Mouse (Mus musculus): ENCODE data around the gene Fbxo41. TPM values are rescaled to one million over a fixed set of nuclear protein-coding genes. Genes with fewer than 3 reads are reported as not detected.

The Fbxo41 gene
- polyA plus RNA-seq, 1 experiment, result 0.43 TPM

DNA sequence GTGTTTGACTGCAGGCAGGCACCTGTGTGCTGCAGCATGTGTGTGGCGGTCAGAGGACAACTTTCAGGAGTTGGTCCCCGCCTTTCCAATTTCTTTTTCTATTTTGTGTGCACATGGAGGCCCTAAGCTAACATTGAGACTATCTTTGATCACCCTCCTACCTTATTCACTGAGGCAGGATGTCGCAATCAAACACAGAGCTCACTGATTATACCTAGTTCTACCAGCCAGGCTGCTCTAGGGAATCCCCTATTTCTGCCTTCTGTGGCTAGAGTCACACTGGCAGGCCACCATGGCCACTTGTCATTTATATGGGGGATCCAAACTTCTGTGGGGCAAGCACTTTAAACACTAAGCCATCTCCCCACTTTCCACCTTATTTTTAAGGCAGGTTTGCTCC is 13.1 kb downstream of the Fbxo41 start:
- Histone ChIP-seq H3K27ac (ENCODE audit: insufficient read depth, low read length) (no peak overlapping the region), H3K4me1 (ENCODE audit: control insufficient read depth, insufficient read depth, low read length) (no peaks in the 10 kb centered on the region), H3K4me3 (ENCODE audit: low read depth, low read length) (no peak overlapping the region), H3K9me3 (replicated peaks; ENCODE audit: control insufficient read depth, insufficient read depth, low read length, poor library complexity, severe bottlenecking) (no peaks in the 10 kb centered on the region), H3K27me3 (ENCODE audit: control insufficient read depth, insufficient read depth, low read length, poor library complexity, severe bottlenecking) (no peaks in the 10 kb centered on the region), H3K36me3 (ENCODE audit: control insufficient read depth, insufficient read depth, low read length, poor library complexity, severe bottlenecking) (no peaks in the 10 kb centered on the region), H3K9ac (ENCODE audit: low read depth, poor library complexity, severe bottlenecking) (no peak overlapping the region)
- no peak for TF ChIP-seq EP300 (IDR thresholded peaks at IDR 0.05; ENCODE audit: insufficient read depth, low read depth, low read length)
- TF ChIP-seq POLR2A (IDR thresholded peaks at IDR 0.05; ENCODE audit: insufficient read depth, low read length), result no peak
- TF ChIP-seq CTCF (IDR thresholded peaks at IDR 0.05; ENCODE audit: low read depth, low read length), result no peak

GRCm38 (mm10) chr6:85488510-85488909 is 14.3 kb downstream of the Fbxo41 start:
- peaks cover 8% of the 10 kb centered on the region for H3K27me3 ChIP-seq (ENCODE audit: control insufficient read depth, insufficient read depth, low read length, poor library complexity, severe bottlenecking)
- no peak overlapping the region for H3K27ac ChIP-seq (ENCODE audit: insufficient read depth, low read length)
- H3K9me3 ChIP-seq (replicated peaks; ENCODE audit: control insufficient read depth, insufficient read depth, low read length, poor library complexity, severe bottlenecking), result no peaks in the 10 kb centered on the region
- H3K9ac ChIP-seq (ENCODE audit: low read depth, poor library complexity, severe bottlenecking), result no peak overlapping the region
- H3K4me3 ChIP-seq (ENCODE audit: low read depth, low read length), result no peak overlapping the region
- TF ChIP-seq POLR2A (IDR thresholded peaks at IDR 0.05; ENCODE audit: insufficient read depth, low read length) (no peak), EP300 (IDR thresholded peaks at IDR 0.05; ENCODE audit: insufficient read depth, low read depth, low read length) (no peak), CTCF (IDR thresholded peaks at IDR 0.05; ENCODE audit: low read depth, low read length) (no peak)
- no peaks in the 10 kb centered on the region for H3K36me3 ChIP-seq (ENCODE audit: control insufficient read depth, insufficient read depth, low read length, poor library complexity, severe bottlenecking)
- no peaks in the 10 kb centered on the region for H3K4me1 ChIP-seq (ENCODE audit: control insufficient read depth, insufficient read depth, low read length)

DNA sequence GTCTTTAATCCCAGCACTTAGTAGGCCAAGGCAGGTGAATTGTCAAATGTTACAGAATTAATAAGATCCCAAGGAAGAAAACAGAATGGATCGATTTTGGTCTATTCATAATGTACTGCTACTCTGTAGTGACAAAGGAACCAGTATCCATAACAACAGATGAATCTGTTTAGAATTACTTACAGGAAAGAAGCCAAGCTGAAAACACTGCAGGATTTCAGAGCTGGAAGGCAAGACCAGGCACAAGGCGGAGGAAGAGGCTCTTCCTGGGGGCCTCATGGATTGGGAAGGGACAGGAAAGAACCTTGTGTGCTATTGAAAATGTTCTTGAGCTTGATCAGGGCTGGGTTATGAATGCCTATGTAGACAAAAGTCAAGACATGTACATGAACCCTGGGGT is 17.1 kb downstream of the Fbxo41 start:
- TF ChIP-seq CTCF (IDR thresholded peaks at IDR 0.05; ENCODE audit: low read depth, low read length), result no peak
- no peak for TF ChIP-seq EP300 (IDR thresholded peaks at IDR 0.05; ENCODE audit: insufficient read depth, low read depth, low read length)
- no peak for TF ChIP-seq POLR2A (IDR thresholded peaks at IDR 0.05; ENCODE audit: insufficient read depth, low read length)
- H3K9me3 ChIP-seq (replicated peaks; ENCODE audit: control insufficient read depth, insufficient read depth, low read length, poor library complexity, severe bottlenecking), result no peaks in the 10 kb centered on the region
- H3K27ac ChIP-seq (ENCODE audit: insufficient read depth, low read length), result no peak overlapping the region
- no peak overlapping the region for H3K4me3 ChIP-seq (ENCODE audit: low read depth, low read length)
- H3K36me3 ChIP-seq (ENCODE audit: control insufficient read depth, insufficient read depth, low read length, poor library complexity, severe bottlenecking), result no peaks in the 10 kb centered on the region
- H3K4me1 ChIP-seq (ENCODE audit: control insufficient read depth, insufficient read depth, low read length), result no peaks in the 10 kb centered on the region
- H3K9ac ChIP-seq (ENCODE audit: low read depth, poor library complexity, severe bottlenecking), result no peak overlapping the region
- H3K27me3 ChIP-seq (ENCODE audit: control insufficient read depth, insufficient read depth, low read length, poor library complexity, severe bottlenecking), result peaks cover 8% of the 10 kb centered on the region

DNA sequence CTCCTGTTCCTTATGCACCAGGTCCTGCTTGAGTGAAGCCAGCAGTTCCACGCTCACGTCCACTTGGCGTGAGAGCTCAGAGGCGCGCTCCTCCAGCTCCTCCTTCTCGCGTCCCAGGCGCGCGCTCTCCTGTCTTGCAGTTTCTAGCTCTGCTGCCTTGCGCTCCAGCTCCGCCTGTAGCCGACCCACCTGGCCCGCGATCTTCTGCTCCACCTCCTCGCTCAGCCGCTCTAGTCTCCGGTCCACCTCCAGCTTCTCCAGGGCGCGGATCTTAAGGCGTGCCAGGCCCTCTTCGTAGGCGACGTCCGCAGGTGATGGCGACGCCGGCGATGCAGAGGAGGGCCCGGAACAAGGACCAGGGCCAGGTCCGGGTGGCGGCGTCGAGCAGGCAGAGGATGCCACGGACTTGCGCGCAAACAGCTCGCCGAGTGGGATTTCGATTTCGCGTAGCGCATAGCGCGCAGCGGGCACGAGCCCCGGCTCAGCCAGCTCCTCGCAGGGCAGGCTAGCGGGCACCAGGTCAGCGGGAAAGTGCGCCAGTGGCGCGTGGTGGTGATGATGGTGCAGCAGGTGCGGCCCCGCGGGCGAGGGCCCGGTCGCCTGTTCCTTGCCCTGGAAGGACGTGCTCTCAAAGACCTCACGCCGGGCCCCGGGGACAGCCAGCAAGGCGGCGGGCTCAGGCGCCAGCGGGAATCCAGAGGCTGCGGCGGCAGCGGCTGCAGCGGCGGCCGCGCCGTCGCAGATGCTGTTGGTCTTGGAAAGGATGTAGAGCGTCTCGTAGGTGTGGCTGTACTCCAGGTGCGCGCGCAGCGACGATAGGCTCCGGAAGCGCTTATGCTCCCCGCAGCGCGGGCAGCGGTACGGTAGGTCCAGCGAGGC is 18.7 kb downstream of the Fbxo41 start:
- Histone ChIP-seq H3K27me3 (ENCODE audit: control insufficient read depth, insufficient read depth, low read length, poor library complexity, severe bottlenecking) (peaks cover 8% of the 10 kb centered on the region), H3K36me3 (ENCODE audit: control insufficient read depth, insufficient read depth, low read length, poor library complexity, severe bottlenecking) (no peaks in the 10 kb centered on the region), H3K4me3 (ENCODE audit: low read depth, low read length) (peak overlapping the region; percentile 56), H3K4me1 (ENCODE audit: control insufficient read depth, insufficient read depth, low read length) (no peaks in the 10 kb centered on the region), H3K9me3 (replicated peaks; ENCODE audit: control insufficient read depth, insufficient read depth, low read length, poor library complexity, severe bottlenecking) (no peaks in the 10 kb centered on the region), H3K9ac (ENCODE audit: low read depth, poor library complexity, severe bottlenecking) (peak overlapping the region; percentile 5; the same call in 1 of the 2 replicates), H3K27ac (ENCODE audit: insufficient read depth, low read length) (no peak overlapping the region)
- TF ChIP-seq POLR2A (IDR thresholded peaks at IDR 0.05; ENCODE audit: insufficient read depth, low read length), result no peak
- TF ChIP-seq CTCF (IDR thresholded peaks at IDR 0.05; ENCODE audit: low read depth, low read length), result no peak
- no peak for TF ChIP-seq EP300 (IDR thresholded peaks at IDR 0.05; ENCODE audit: insufficient read depth, low read depth, low read length)

DNA sequence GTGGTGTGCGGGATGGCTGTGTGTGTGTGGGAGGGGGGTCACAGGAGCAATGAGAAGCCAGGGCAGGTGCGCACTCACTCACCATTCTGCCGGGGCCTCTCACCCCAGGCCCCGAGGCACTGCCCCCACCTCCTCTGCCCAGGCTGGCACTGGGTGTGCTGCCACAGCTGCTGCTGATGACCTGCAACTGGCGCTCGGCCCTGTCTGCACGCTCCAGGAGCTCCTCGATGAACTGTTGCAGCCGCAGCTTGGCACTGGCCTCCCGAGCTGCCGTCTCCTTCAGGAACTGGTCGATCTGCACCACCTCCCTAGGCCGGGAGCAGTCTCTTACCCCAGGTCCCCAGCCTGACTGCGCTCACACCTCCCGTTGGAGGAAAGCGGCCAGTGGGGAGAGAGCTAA is 22.1 kb downstream of the Fbxo41 start:
- Histone ChIP-seq H3K4me1 (ENCODE audit: control insufficient read depth, insufficient read depth, low read length) (peaks cover 4% of the 10 kb centered on the region), H3K36me3 (ENCODE audit: control insufficient read depth, insufficient read depth, low read length, poor library complexity, severe bottlenecking) (no peaks in the 10 kb centered on the region), H3K27ac (ENCODE audit: insufficient read depth, low read length) (no peak overlapping the region), H3K9ac (ENCODE audit: low read depth, poor library complexity, severe bottlenecking) (no peak overlapping the region), H3K27me3 (ENCODE audit: control insufficient read depth, insufficient read depth, low read length, poor library complexity, severe bottlenecking) (peaks cover 8% of the 10 kb centered on the region), H3K9me3 (replicated peaks; ENCODE audit: control insufficient read depth, insufficient read depth, low read length, poor library complexity, severe bottlenecking) (no peaks in the 10 kb centered on the region), H3K4me3 (ENCODE audit: low read depth, low read length) (no peak overlapping the region)
- TF ChIP-seq POLR2A (IDR thresholded peaks at IDR 0.05; ENCODE audit: insufficient read depth, low read length) (no peak), CTCF (IDR thresholded peaks at IDR 0.05; ENCODE audit: low read depth, low read length) (no peak), EP300 (IDR thresholded peaks at IDR 0.05; ENCODE audit: insufficient read depth, low read depth, low read length) (no peak)

DNA sequence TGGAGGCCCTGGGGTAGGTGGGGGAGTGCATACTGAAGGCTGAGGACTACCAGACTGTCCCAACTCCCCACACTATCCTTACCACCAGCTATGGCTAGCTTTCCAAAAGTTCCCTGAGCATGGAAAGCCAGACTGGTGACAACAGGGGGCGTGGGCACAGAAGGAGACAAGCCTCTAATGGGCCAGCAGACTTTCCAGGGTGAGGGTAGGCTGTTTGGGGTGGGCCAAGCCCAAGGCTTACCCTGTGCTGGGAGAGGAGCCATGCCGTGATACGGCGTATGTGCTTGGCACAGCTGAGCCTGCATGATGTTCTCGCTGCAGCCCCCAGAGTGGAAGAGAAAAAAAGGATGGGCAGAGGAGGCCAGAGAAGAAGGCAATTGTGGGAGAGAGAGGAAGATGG is 22.8 kb downstream of the Fbxo41 start:
- H3K9ac ChIP-seq (ENCODE audit: low read depth, poor library complexity, severe bottlenecking), result no peak overlapping the region
- TF ChIP-seq EP300 (IDR thresholded peaks at IDR 0.05; ENCODE audit: insufficient read depth, low read depth, low read length), result no peak
- no peak for TF ChIP-seq CTCF (IDR thresholded peaks at IDR 0.05; ENCODE audit: low read depth, low read length)
- no peak for TF ChIP-seq POLR2A (IDR thresholded peaks at IDR 0.05; ENCODE audit: insufficient read depth, low read length)
- no peak overlapping the region for H3K4me3 ChIP-seq (ENCODE audit: low read depth, low read length)
- H3K4me1 ChIP-seq (ENCODE audit: control insufficient read depth, insufficient read depth, low read length), result peaks cover 5% of the 10 kb centered on the region
- H3K27me3 ChIP-seq (ENCODE audit: control insufficient read depth, insufficient read depth, low read length, poor library complexity, severe bottlenecking), result peaks cover 8% of the 10 kb centered on the region
- no peak overlapping the region for H3K27ac ChIP-seq (ENCODE audit: insufficient read depth, low read length)
- H3K36me3 ChIP-seq (ENCODE audit: control insufficient read depth, insufficient read depth, low read length, poor library complexity, severe bottlenecking), result no peaks in the 10 kb centered on the region
- H3K9me3 ChIP-seq (replicated peaks; ENCODE audit: control insufficient read depth, insufficient read depth, low read length, poor library complexity, severe bottlenecking), result no peaks in the 10 kb centered on the region

All from ES-Bruce4 (cell line).